Mouse (Mus musculus) ES-E14 (cell line): ENCODE data around the gene Golga4. TPM values are rescaled to one million over a fixed set of nuclear protein-coding genes. Genes with fewer than 3 reads are reported as not detected.

ENCODE experiments used
- DNase-seq: peaks from one replicate; pipeline ENCODE4 v3.0.0-alpha.2; 2013; ENCODE audit warnings: low read depth, low spot score
- H3K27ac ChIP-seq: 2 replicates; pipeline ENCODE4 v1.5.1; 2012; ENCODE audit warnings: low read depth, mild to moderate bottlenecking, low read length, moderate library complexity, mixed read lengths; ENCODE audit not compliant: poor library complexity, insufficient read depth, severe bottlenecking
- H3K36me3 ChIP-seq: 2 replicates; pipeline ENCODE4 v1.6.1; 2012; ENCODE audit warnings: mild to moderate bottlenecking, low read length, moderate library complexity, mixed read lengths; ENCODE audit not compliant: control insufficient read depth, poor library complexity, insufficient read depth, severe bottlenecking
- H3K4me1 ChIP-seq, 2 experiments: fragments of 150-350 bp in 1 of 2; sonication (generic) in 1 of 2; 2 replicates each; pipeline ENCODE4 v1.6.1; 2012; ENCODE audit warnings: low read length in 2 of 2, mild to moderate bottlenecking in 1 of 2, mixed read lengths in 1 of 2; ENCODE audit not compliant: control insufficient read depth in 2 of 2, insufficient read depth in 2 of 2, poor library complexity in 1 of 2
- H3K4me3 ChIP-seq, 2 experiments: fragments of 150-350 bp in 1 of 2; sonication (generic) in 1 of 2; 2 replicates each; pipeline ENCODE4 v1.5.1; 2012; ENCODE audit warnings: low read length in 2 of 2, low read depth in 1 of 2, mild to moderate bottlenecking in 1 of 2, mixed read lengths in 1 of 2; ENCODE audit not compliant: insufficient read depth in 1 of 2, poor library complexity in 1 of 2, severe bottlenecking in 1 of 2
- H3K9ac ChIP-seq: 2 replicates; pipeline ENCODE4 v1.6.1; 2012; ENCODE audit warnings: low read depth, mild to moderate bottlenecking, low read length, mixed read lengths; ENCODE audit not compliant: poor library complexity, insufficient read depth, severe bottlenecking
- H3K9me3 ChIP-seq: fragments of 150-350 bp; sonication (generic); 2 replicates; pipeline ENCODE4 v1.6.1; 2012; ENCODE audit warnings: low read depth, mild to moderate bottlenecking, low read length; ENCODE audit not compliant: control insufficient read depth, insufficient read depth
- CHD2 ChIP-seq: IDR thresholded peaks from 2 replicates; pipeline ENCODE4 v1.6.1; 2014; ENCODE audit warnings: mild to moderate bottlenecking, low read depth, low read length, inconsistent platforms
- HCFC1 ChIP-seq: IDR thresholded peaks from 2 replicates; pipeline ENCODE4 v1.6.1; 2012; ENCODE audit warnings: low read length, inconsistent platforms, borderline replicate concordance; ENCODE audit not compliant: insufficient read depth
- MAFK ChIP-seq: IDR thresholded peaks from 2 replicates; pipeline ENCODE4 v1.6.1; 2014; ENCODE audit warnings: mild to moderate bottlenecking, low read depth, low read length, inconsistent platforms; ENCODE audit not compliant: insufficient read depth
- ZC3H11A ChIP-seq: IDR thresholded peaks from 2 replicates; pipeline ENCODE4 v1.6.1; 2012; ENCODE audit warnings: low read depth, mild to moderate bottlenecking, inconsistent platforms, low read length, borderline replicate concordance
- ZNF384 ChIP-seq: IDR thresholded peaks from 2 replicates; pipeline ENCODE4 v1.6.1; 2012; ENCODE audit warnings: low read depth, low read length, inconsistent platforms
- in situ Hi-C, 2 experiments: fragments of 600-800 bp; cut with MboI; formaldehyde crosslinking; loops; one replicate each; pipeline ENCODE4 v1.15.1; 2025; ENCODE audit warnings: low sequenced_read_pairs in 2 of 2, inconsistent platforms in 1 of 2; ENCODE audit not compliant: unreplicated experiment in 2 of 2
- total RNA-seq: library from RNA; depleted of rRNA; stranded (reverse); fragments of 300-350 nt; gene quantifications from 2 replicates; pipeline ENCODE4 v1.2.3, GENCODE M21; 2012

The Golga4 gene
- total RNA-seq, 1 experiment, result 73.3 TPM

DNA sequence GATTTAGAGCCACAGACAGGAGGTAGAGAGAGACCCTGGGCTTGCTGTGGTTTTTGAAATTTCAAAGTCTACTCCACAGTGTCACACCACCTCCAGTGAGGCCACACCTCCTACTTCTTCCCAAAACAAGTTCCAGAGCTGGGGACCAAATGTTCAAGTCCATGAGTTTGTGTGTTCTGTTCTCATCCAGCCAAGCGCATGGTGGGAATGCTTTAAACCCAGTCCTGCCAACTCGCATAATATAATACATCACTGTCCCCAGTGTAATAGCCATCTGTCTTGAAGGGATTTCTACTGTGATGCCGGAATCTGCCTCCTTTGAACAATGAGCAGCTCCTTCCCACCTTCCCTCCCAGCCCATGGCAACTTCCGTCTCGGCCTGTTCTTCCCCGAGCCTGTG lies 63.3 kb downstream of the Golga4 start:
- H3K27ac ChIP-seq, result no peak overlapping the region
- DNase-seq, result no peak
- no peak overlapping the region for H3K9ac ChIP-seq
- H3K9me3 ChIP-seq, result no peaks in the 10 kb centered on the region
- in situ Hi-C loops, result no loop called here
- TF ChIP-seq ZC3H11A (no peak), HCFC1 (no peak), ZNF384 (no peak), CHD2 (no peak), MAFK (no peak)
- no peak overlapping the region for H3K4me3 ChIP-seq
- H3K4me1 ChIP-seq, result no peaks in the 10 kb centered on the region; a peak in 1 of 4 replicates
- peaks cover 23% of the 10 kb centered on the region for H3K36me3 ChIP-seq

- H3K4me3 ChIP-seq, result no peak overlapping the region
- no peaks in the 10 kb centered on the region; a peak in 1 of 4 replicates for H3K4me1 ChIP-seq
- H3K27ac ChIP-seq, result no peak overlapping the region
- TF ChIP-seq HCFC1 (no peak), ZC3H11A (no peak), MAFK (no peak), ZNF384 (no peak), CHD2 (no peak)
- H3K9me3 ChIP-seq, result no peaks in the 10 kb centered on the region
- in situ Hi-C loops, result no loop called here
- no peak for DNase-seq
- no peak overlapping the region for H3K9ac ChIP-seq
- peaks cover 26% of the 10 kb centered on the region for H3K36me3 ChIP-seq
These were observed 64.8 kb downstream of the Golga4 start for GRCm38 (mm10) chr9:118570865-118571264.

GRCm38 (mm10) chr9:118571701-118572100 lies 65.6 kb downstream of the Golga4 start:
- no peaks in the 10 kb centered on the region for H3K9me3 ChIP-seq
- no peak overlapping the region for H3K27ac ChIP-seq
- no peak overlapping the region for H3K9ac ChIP-seq
- no peak for TF ChIP-seq HCFC1
- no peak for TF ChIP-seq CHD2
- TF ChIP-seq MAFK, result no peak
- no peak for TF ChIP-seq ZNF384
- TF ChIP-seq ZC3H11A, result no peak
- in situ Hi-C loops, result no loop called here
- H3K36me3 ChIP-seq, result peaks cover 26% of the 10 kb centered on the region
- no peaks in the 10 kb centered on the region for H3K4me1 ChIP-seq
- DNase-seq, result no peak
- no peak overlapping the region for H3K4me3 ChIP-seq

DNA sequence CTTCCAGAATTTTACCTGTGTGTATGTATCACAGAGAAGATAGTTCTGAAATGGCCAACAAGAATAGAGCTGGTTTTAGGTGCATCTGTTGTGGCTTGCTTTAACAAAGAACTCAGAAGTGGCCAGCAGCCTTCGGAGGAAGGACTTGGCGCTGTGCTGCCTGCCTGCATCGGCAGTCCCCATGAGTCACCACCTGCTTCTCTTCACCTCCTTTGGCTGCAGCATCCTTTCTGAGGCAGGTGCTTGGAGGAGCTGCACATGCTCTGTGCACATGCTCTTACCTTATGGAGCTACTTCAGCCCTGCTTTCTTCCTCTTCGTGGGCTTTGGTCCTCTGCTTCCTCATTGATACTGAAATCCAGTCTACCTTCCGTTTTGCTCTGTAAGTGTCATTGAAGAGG lies 68.8 kb downstream of the Golga4 start:
- H3K9ac ChIP-seq, result no peak overlapping the region
- TF ChIP-seq MAFK (no peak), CHD2 (no peak), ZNF384 (no peak)
- H3K27ac ChIP-seq, result no peak overlapping the region
- no peak for DNase-seq
- H3K36me3 ChIP-seq, result peaks cover 23% of the 10 kb centered on the region
- H3K9me3 ChIP-seq, result no peaks in the 10 kb centered on the region
- in situ Hi-C loops, result loop anchor here in 1 of 2 experiments (25.0 kb wide), 1 partner anchor 337 kb away; no protein-coding TSS in a partner anchor
- H3K4me3 ChIP-seq, result no peak overlapping the region
- no peaks in the 10 kb centered on the region for H3K4me1 ChIP-seq

DNA sequence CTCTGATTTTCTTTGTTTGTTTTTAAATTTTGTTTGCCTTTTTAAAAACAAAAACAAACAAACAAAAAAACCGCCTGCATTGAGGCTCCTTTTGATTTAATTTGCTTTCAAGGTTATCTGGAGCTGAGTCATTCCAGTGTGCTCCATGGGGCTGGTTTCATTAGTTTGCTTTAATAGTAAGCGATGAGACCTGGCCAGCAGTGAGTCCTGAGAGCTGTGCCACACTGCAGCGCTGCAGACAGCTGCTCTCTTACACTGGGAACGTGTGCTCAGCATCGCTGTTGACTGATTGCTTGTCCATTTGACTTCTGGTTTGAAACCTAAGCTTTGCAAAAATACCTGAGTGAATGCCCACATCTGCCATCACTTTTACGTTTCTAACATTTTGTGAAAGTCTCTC lies 74.3 kb downstream of the Golga4 start:
- DNase-seq, result no peak
- H3K36me3 ChIP-seq, result peaks cover 17% of the 10 kb centered on the region
- H3K27ac ChIP-seq, result no peak overlapping the region
- no peaks in the 10 kb centered on the region for H3K9me3 ChIP-seq
- in situ Hi-C loops, result loop anchor here (10.0 to 25.0 kb wide), 2 partner anchors 324 to 332 kb away; no protein-coding TSS in a partner anchor
- peaks cover 0 to 9% of the 10 kb centered on the region in 2 experiments; a peak in 1 of 4 replicates for H3K4me1 ChIP-seq
- H3K4me3 ChIP-seq, result no peak overlapping the region
- TF ChIP-seq CHD2 (no peak), ZNF384 (no peak), HCFC1 (no peak), MAFK (no peak), ZC3H11A (no peak)
- H3K9ac ChIP-seq, result no peak overlapping the region
